Mouse (Mus musculus) natural killer cell, adult 2 months (primary cell): ENCODE results near the gene Gm21961.
"Not testable (repeated sequence)": the region's sequence is repeated elsewhere in the genome, so short reads cannot be mapped to it uniquely, and the experiment has no call there.

Experiments
- DNase-seq, 2 experiments: peaks; one replicate each; pipeline ENCODE4 v3.0.0; 2022; ENCODE audit warnings: low spot score in 2 of 2

Gene Gm21961

GRCm38 (mm10) chr15:65014804-65015203, at the start of gene Gm21961:
Gene Gm21961, minus strand, starts transcription at chr15:65014904.
- no peak for DNase-seq

- no peak for DNase-seq
These were observed 27.3 kb upstream of the Gm21961 start for GRCm38 (mm10) chr15:65041999-65042398.

GRCm38 (mm10) chr15:65039216-65039615, 24.5 kb upstream of the Gm21961 start:
- not testable (repeated sequence) for DNase-seq

- no peak for DNase-seq
These were observed 3.3 kb upstream of the Gm21961 start for GRCm38 (mm10) chr15:65017971-65018370.

- DNase-seq, result no peak
These were observed 8.5 kb downstream of the Gm21961 start for GRCm38 (mm10) chr15:65006177-65006576.

GRCm38 (mm10) chr15:64994498-64994897, 20.2 kb downstream of the Gm21961 start:
- DNase-seq, result no peak

- DNase-seq, result no peak
These were observed 34.7 kb downstream of the Gm21961 start for GRCm38 (mm10) chr15:64979976-64980375.

GRCm38 (mm10) chr15:64976044-64976805, 38.5 kb downstream of the Gm21961 start:
- no peak for DNase-seq
